Mouse (Mus musculus) spleen, postnatal 14 days (tissue): Measurements from ENCODE around the gene Vkorc1.
"Not testable (repeated sequence)": the region's sequence is repeated elsewhere in the genome, so short reads cannot be mapped to it uniquely, and the experiment has no call there.

Source experiments
- DNase-seq, 2 experiments: peaks; one replicate each; pipeline ENCODE4 v3.0.0; 2021 to 2022; ENCODE audit warnings: low spot score in 2 of 2

Gene Vkorc1

DNA sequence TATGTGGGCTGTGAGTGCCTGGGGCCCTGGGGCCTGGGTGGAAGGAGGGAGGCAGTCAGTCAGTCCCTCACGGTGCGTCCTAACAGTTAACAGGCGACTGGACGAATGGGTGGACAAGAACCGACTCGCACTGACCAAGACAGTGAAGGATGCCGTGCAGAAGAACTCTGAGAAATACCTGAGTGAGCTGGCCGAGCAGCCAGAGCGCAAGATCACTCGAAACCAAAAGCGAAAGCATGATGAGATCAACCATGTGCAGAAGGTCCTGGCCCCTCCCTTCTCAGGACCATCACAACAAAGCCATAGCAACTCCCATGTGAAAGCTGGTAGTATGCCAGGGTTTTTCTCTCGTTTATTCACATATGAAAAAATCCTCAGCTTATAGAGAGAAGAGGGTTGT, 19.9 kb upstream of the Vkorc1 start:
- DNase-seq: no peak

- no peak for DNase-seq
Measured at GRCm38 (mm10) chr7:127912938-127913337, 17.5 kb upstream of the Vkorc1 start.

GRCm38 (mm10) chr7:127912190-127912871, 16.9 kb upstream of the Vkorc1 start, which contains the start of gene Kat8:
Gene Kat8, plus strand, starts transcription at chr7:127912516.
- peak; percentile 68 to 75 for DNase-seq

GRCm38 (mm10) chr7:127908656-127909055, 13.2 kb upstream of the Vkorc1 start:
- no peak for DNase-seq

- DNase-seq: no peak
Measured at GRCm38 (mm10) chr7:127907939-127908338, 12.5 kb upstream of the Vkorc1 start.

DNA sequence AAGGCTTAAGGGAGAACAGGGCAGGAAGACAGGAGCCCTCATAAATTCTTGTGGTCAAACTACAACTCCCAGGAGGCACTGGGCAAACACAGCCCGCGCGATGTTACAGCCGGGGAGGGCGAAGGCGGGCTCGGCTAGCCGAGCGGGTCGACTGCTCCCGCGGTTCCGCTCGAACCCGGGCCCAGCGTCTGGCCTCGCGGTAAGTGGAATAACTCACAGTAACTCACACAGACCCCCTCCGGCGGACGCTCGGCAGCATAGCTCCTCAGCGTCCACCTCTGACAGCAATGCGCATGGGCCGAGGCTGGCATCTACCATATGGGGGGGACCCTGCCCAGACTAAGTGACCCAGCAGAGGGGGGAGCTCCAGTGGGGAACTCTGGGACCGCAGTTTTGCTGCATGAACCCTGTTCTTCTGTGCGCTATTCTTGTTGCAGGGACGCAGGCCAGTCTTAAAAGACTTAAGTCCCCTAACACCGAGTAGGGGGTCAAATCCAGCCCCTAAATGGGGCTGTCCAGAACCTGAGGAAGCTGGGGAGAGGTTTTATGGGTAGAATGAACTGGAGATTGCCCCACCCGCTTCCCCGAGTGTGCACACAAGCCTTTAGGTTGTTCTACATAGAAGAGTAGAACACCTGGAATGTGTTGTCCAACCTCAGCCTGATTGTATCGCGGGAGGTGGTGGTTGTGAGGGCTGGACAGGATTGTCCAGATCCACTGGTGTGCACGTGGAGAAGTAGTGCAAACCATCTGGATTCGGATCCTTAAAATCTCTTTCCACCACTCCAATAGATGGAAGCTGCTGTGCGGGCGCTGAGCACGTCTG, 8.8 kb upstream of the Vkorc1 start, which contains the start of gene Bckdk:
TSS of gene Bckdk (plus strand) at position 112 of the 826 bp plus-strand sequence.
- peak; percentile 42 to 68 for DNase-seq

DNA sequence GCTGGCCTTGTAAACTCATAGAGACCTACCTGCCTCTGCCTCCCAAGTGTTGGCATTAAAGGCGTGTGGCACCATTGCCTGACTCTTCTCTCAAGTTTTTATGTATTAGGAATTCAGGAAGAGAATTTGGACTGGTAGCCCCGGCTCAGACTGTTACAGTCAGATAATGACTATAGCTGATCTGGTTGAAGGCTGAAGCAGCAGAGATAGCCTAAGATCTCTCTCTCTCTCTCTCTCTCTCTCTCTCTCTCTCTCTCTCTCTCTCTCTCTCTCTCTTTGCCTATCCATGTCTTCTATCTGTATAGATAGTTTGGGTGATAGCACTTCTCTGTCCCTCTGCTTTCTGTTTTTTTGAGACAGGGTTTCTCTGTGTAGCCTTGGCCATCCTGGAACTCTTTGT, 6.4 kb upstream of the Vkorc1 start:
- no peak for DNase-seq

GRCm38 (mm10) chr7:127899997-127900396, 4.6 kb upstream of the Vkorc1 start:
- no peak for DNase-seq

DNA sequence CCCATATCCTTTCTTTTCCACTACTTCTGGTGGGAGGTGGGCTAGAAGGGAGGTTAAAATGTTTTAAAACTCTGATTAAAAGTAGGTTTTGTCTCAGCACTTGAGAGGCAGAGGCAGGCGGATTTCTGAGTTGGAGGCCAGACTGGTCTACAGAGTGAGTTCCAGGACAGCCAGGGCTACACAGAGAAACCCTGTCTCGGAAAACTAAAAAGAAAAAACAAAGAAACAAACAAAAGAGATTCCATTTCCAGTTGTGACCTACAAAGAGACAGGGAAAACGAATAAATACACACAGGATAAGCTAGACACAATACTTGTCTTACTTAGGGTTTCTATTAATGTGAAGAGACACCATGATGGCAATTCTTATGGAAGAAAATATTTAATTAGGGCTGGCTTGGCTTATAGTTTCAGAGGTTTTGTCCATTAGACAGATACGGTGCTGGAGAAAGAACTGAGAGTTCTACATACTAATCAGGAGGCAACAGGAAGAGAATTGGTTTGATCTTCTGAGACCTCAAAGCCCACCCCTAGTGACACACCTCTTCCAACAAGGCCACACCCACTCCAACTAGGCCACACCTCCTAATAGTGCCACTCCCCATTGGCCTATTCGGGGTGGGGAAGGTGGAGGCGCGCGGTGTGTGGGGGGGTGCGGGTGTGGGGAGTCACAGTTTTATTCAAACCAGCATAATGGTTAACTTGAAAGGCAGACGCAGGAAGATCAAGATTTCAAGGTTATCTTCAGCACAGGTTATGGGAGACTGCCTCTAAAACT, 3.0 kb upstream of the Vkorc1 start:
- no peak for DNase-seq

DNA sequence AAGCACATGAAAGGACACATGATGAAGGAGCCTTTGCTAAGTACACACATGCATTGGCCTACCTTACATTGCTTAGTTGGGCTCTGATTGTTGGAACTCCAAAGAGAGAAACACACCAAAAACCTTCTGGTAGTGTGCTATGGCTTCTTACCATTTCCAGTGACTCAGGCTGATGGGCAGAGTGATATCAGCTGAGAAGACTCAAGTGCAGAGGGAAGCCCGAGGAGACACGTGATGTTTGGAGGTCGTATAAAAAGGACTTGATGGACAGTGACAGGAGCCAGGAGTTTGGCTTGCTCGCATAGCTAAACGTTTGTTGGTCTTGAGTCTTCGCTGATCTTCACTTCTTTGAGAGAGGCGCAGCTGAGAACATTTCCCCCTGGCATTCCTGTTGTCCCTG, 2.1 kb upstream of the Vkorc1 start:
- no peak for DNase-seq

DNA sequence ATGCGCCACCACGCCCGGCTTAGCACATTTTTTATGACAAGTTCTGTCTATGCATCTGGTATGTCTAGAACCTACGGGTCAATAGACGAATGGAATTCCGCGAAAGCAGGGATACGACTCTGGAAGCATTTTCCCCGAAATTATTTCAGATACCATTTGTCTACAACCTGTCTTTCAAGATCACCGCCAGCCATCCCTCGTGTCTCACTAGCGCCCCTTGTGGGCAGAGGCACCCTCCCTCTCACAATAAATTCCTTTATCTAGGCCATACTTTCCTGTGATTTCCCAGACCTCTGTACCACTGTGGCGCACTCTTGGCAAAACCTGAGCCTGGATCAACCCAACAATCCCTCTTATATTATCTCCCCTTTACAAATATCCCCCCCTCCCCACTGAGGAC, 967 bp upstream of the Vkorc1 start:
- peak; percentile 56 to 78 for DNase-seq

- not testable (repeated sequence) for DNase-seq
Measured at GRCm38 (mm10) chr7:127895891-127896290, 474 bp upstream of the Vkorc1 start.

GRCm38 (mm10) chr7:127894480-127894879, 937 bp downstream of the Vkorc1 start:
- no peak for DNase-seq

GRCm38 (mm10) chr7:127890798-127891197, 4.6 kb downstream of the Vkorc1 start, which contains the start of gene Prss53:
Gene Prss53, minus strand, starts transcription at chr7:127890970.
- no peak for DNase-seq

- no peak for DNase-seq
Measured at GRCm38 (mm10) chr7:127888821-127889220, 6.6 kb downstream of the Vkorc1 start.

DNA sequence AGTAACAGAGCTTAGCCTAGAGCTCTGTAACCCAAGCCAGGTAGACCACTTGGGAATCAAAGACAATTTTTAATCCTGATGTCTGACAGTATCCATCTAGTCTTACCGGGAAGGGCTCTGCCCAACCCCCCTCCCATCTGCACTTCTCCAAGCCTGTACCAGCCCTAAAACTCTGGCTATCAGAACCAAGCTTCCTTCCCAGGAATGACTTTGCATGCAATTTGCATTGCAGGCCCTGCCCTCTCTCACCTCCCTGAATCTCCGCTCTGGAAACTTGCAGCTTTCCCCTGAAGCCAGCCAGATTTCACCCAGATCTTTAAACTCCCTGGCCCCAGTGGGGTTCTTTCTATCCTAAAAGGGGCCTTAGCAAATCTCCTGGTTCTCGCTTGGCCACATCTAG, 7.6 kb downstream of the Vkorc1 start:
- no peak for DNase-seq

GRCm38 (mm10) chr7:127887191-127887590, 8.2 kb downstream of the Vkorc1 start:
- DNase-seq: no peak

GRCm38 (mm10) chr7:127886551-127886950, 8.9 kb downstream of the Vkorc1 start:
- no peak for DNase-seq

GRCm38 (mm10) chr7:127885951-127886350, 9.5 kb downstream of the Vkorc1 start:
- no peak for DNase-seq

DNA sequence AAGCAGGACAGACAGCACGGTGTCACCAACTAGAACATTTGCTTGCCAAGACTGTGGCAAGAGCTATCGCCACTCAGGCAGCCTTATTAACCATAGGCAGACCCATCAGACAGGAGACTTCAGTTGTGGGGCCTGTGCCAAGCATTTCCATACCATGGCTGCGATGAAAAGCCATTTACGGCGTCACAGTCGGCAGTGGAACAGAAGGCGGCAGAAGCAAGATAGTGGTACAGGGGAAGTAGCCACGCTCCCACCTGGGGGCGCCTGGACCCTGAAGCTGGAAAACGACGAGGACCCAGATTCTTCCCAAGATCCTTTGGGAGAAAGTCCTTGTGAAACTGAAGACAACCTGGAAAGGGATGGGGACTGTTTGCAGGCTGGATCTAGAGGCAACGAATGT, 15.0 kb downstream of the Vkorc1 start:
- DNase-seq: no peak

DNA sequence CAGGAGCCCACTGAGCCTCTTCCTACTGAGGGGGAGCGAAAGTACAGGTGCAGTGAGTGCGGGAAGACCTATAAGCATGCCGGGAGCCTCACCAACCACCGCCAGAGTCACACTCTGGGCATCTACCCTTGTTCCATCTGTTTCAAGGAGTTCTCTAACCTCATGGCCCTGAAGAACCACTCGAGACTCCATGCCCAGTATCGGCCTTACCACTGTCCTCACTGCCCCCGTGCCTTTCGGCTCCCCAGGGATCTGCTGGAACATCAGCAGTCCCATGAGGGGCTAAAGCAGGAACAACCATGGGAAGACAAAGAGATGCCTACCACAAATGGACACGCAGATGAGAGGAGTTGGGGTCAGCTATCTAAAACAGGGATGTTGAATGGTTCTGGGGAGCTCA, 16.1 kb downstream of the Vkorc1 start:
- no peak for DNase-seq
